In the genomic region with DNA sequence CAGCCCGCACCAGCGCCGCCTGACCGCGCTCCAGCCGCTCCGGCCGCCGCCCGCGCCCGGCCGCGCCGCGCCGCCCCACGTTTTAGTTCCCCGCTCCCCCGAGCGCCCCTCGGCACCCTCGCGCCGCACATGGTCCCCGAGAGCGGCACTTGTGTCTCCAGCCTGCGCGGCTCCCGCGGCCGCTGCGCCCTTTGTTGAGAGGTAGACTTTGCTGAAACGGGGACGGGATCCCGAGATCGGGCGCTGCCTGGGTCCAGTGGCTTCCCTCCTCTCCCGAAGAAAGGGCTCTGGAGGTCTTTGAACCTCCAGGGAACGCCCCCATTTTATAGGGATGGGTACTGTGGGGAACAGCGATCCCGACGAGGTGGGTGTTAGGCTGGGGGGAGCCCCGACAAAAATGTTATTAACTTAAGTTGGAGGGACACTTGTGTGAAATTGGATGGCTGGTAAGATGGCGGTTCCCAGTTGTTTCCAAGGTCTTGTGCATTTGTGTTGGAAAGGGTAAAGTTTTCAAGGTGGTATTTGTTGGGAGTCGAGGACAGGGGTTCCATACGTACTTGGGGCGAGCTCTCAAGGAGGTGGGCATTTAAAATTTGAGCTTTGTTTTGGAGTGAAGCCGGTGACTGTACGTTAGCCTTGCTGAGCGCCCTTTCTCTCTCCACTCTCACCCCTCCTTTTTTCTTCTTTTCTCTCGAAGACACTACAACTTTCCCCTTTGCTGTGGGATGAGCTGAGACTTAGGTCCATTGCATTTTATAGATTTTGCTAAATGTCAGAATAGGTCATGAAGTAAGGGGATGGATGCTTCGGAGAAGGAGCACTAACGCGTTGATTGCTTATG, we compare ENCODE assay signal across 8 mouse cellular contexts. TPM values are rescaled to one million over a fixed set of nuclear protein-coding genes. Genes with fewer than 3 reads are reported as not detected.
DNase-seq lines count a peak whose midpoint lies in the region; ATAC-seq lines count a peak whose summit lies in the region.

No protein-coding gene starts in this region.

- peak overlapping the region; percentile 84 for H3K4me3 ChIP-seq in forebrain, embryonic 14.5 days (ENCODE audit: low read depth, low read length)
- peak overlapping the region; percentile 81 for H3K4me3 ChIP-seq in hindbrain, embryonic 15.5 days
- peak overlapping the region; percentile 78 for H3K4me3 ChIP-seq in limb, embryonic 11.5 days (ENCODE audit: low read depth, low read length)
- H3K4me3 ChIP-seq in midbrain, embryonic 16.5 days (ENCODE audit: low read depth, low read length) = peak overlapping the region; percentile 81

- peaks cover 12% of the 10 kb centered on the region for H3K4me1 ChIP-seq in forebrain, embryonic 14.5 days (ENCODE audit: control insufficient read depth, insufficient read depth, low read length)
- peaks cover 47% of the 10 kb centered on the region for H3K4me1 ChIP-seq in hindbrain, embryonic 15.5 days (replicated peaks)
- peaks cover 5% of the 10 kb centered on the region; the same call in 1 of the 2 replicates for H3K4me1 ChIP-seq in limb, embryonic 11.5 days (ENCODE audit: control insufficient read depth, insufficient read depth, low read length)
- peaks cover 30% of the 10 kb centered on the region for H3K4me1 ChIP-seq in midbrain, embryonic 16.5 days (ENCODE audit: control insufficient read depth, insufficient read depth, low read length)

- H3K27ac ChIP-seq in forebrain, embryonic 14.5 days (ENCODE audit: low read depth, low read length) = peak overlapping the region; percentile 97
- peak overlapping the region; percentile 94; the same call in 1 of the 2 replicates for H3K27ac ChIP-seq in hindbrain, embryonic 15.5 days (replicated peaks)
- no peak overlapping the region for H3K27ac ChIP-seq in limb, embryonic 11.5 days (replicated peaks; ENCODE audit: low read depth, low read length)
- H3K27ac ChIP-seq in midbrain, embryonic 16.5 days (ENCODE audit: low read length) = peak overlapping the region; percentile 91; the same call in 1 of the 2 replicates

- H3K36me3 ChIP-seq in forebrain, embryonic 14.5 days (ENCODE audit: control insufficient read depth, insufficient read depth, low read length) = peaks cover 5% of the 10 kb centered on the region; the same call in 1 of the 2 replicates
- peaks cover 4% of the 10 kb centered on the region; the same call in 1 of the 2 replicates for H3K36me3 ChIP-seq in hindbrain, embryonic 15.5 days
- no peaks in the 10 kb centered on the region for H3K36me3 ChIP-seq in limb, embryonic 11.5 days (ENCODE audit: control insufficient read depth, insufficient read depth, low read length)
- no peaks in the 10 kb centered on the region for H3K36me3 ChIP-seq in midbrain, embryonic 16.5 days (ENCODE audit: control insufficient read depth, insufficient read depth, low read length)

- peak overlapping the region; percentile 81 for H3K4me2 ChIP-seq in forebrain, embryonic 14.5 days (ENCODE audit: low read length)
- H3K4me2 ChIP-seq in hindbrain, embryonic 15.5 days = peak overlapping the region; percentile 87
- H3K4me2 ChIP-seq in limb, embryonic 11.5 days (ENCODE audit: low read depth, severe bottlenecking) = peak overlapping the region; percentile 84
- peak overlapping the region; percentile 64 for H3K4me2 ChIP-seq in midbrain, embryonic 16.5 days (ENCODE audit: low read length)

- WGBS in forebrain, embryonic 14.5 days = under 1% methylated on average over 54 of the region's 55 CpGs
- under 1% methylated on average over 37 of the region's 55 CpGs for WGBS in hindbrain, embryonic 15.5 days
- WGBS in limb, embryonic 11.5 days = under 1% methylated on average over 39 of the region's 55 CpGs
- WGBS in midbrain, embryonic 16.5 days = under 1% methylated on average over 45 of the region's 55 CpGs

- peak; percentile 48 for DNase-seq in ovary, postnatal 10 days (ENCODE audit: low spot score)
- no peak for DNase-seq in ovary, adult 18-20 months (ENCODE audit: low spot score)
- DNase-seq in cerebellum, adult 11-12 months = peak; percentile 70
- DNase-seq in forebrain, embryonic 14.5 days (ENCODE audit: low spot score) = peak; percentile 66
- peak; percentile 80 for DNase-seq in limb, embryonic 11.5 days (ENCODE audit: low spot score)
- peak; percentile 75 for DNase-seq in testis, postnatal 14 days (ENCODE audit: low spot score)

- peaks cover 26% of the 10 kb centered on the region for H3K27me3 ChIP-seq in forebrain, embryonic 14.5 days (replicated peaks; ENCODE audit: control insufficient read depth, insufficient read depth, low read length)
- peaks cover 36% of the 10 kb centered on the region for H3K27me3 ChIP-seq in hindbrain, embryonic 15.5 days
- H3K27me3 ChIP-seq in limb, embryonic 11.5 days (ENCODE audit: control insufficient read depth, insufficient read depth, low read length) = peaks cover 15% of the 10 kb centered on the region
- peaks cover 24% of the 10 kb centered on the region for H3K27me3 ChIP-seq in midbrain, embryonic 16.5 days (ENCODE audit: control insufficient read depth, insufficient read depth, low read depth, low read length)

- no peaks in the 10 kb centered on the region for H3K9me3 ChIP-seq in forebrain, embryonic 14.5 days (replicated peaks; ENCODE audit: control insufficient read depth, low read length)
- no peaks in the 10 kb centered on the region for H3K9me3 ChIP-seq in hindbrain, embryonic 15.5 days
- H3K9me3 ChIP-seq in limb, embryonic 11.5 days (ENCODE audit: control insufficient read depth, low read length) = no peaks in the 10 kb centered on the region
- no peaks in the 10 kb centered on the region for H3K9me3 ChIP-seq in midbrain, embryonic 16.5 days (replicated peaks; ENCODE audit: control insufficient read depth, low read length, poor library complexity, severe bottlenecking)

- ATAC-seq in forebrain, embryonic 14.5 days = peak; percentile 2
- peak; percentile 7 for ATAC-seq in hindbrain, embryonic 15.5 days (ENCODE audit: low FRiP score, low read depth)
- ATAC-seq in limb, embryonic 11.5 days (ENCODE audit: insufficient number of reproducible peaks, low FRiP score, low TSS enrichment, low read depth) = no peak
- ATAC-seq in midbrain, embryonic 16.5 days = no peak; the same call in 1 of the 2 replicates

- peak overlapping the region; percentile 91 for H3K9ac ChIP-seq in forebrain, embryonic 14.5 days (ENCODE audit: low read length)
- peak overlapping the region; percentile 80 for H3K9ac ChIP-seq in hindbrain, embryonic 15.5 days
- peak overlapping the region; percentile 88 for H3K9ac ChIP-seq in limb, embryonic 11.5 days (ENCODE audit: low read length)
- peak overlapping the region; percentile 98 for H3K9ac ChIP-seq in midbrain, embryonic 16.5 days (ENCODE audit: low read depth, low read length)

RNA-seq across cellular contexts. Expression of a gene that starts 1.0 kb away (rescaled TPM):
- 45.8 and 48.9 TPM in 2 replicates for polyA plus RNA-seq in forebrain, embryonic 14.5 days (2014; fragmentation: Nextera tagmentation; extraction: Ambion mirVana)
- polyA plus RNA-seq in hindbrain, embryonic 15.5 days (2015; fragmentation: Nextera tagmentation; extraction: Ambion mirVana) = 17.8 and 21.1 TPM in 2 replicates
- 31.4 and 34.4 TPM in 2 replicates for polyA plus RNA-seq in limb, embryonic 11.5 days (2014; fragmentation: Nextera tagmentation; extraction: Ambion mirVana)
- polyA plus RNA-seq in midbrain, embryonic 16.5 days (2015; fragmentation: Nextera tagmentation; extraction: Ambion mirVana) = 19.4 and 21.0 TPM in 2 replicates

RNA-seq across cellular contexts. Expression of a gene that starts 5.7 kb away (rescaled TPM):
- 291 TPM in 2 replicates for polyA plus RNA-seq in forebrain, embryonic 14.5 days (2014; fragmentation: Nextera tagmentation; extraction: Ambion mirVana)
- polyA plus RNA-seq in hindbrain, embryonic 15.5 days (2015; fragmentation: Nextera tagmentation; extraction: Ambion mirVana) = 174 and 175 TPM in 2 replicates
- polyA plus RNA-seq in limb, embryonic 11.5 days (2014; fragmentation: Nextera tagmentation; extraction: Ambion mirVana) = 174 and 187 TPM in 2 replicates
- 188 and 194 TPM in 2 replicates for polyA plus RNA-seq in midbrain, embryonic 16.5 days (2015; fragmentation: Nextera tagmentation; extraction: Ambion mirVana)

RNA-seq across cellular contexts. Expression of a gene that starts 16.0 kb away (rescaled TPM):
- 0.09 and 0.18 TPM in 2 replicates for polyA plus RNA-seq in forebrain, embryonic 14.5 days (2014; fragmentation: Nextera tagmentation; extraction: Ambion mirVana)
- polyA plus RNA-seq in hindbrain, embryonic 15.5 days (2015; fragmentation: Nextera tagmentation; extraction: Ambion mirVana) = 0.06 and 0.21 TPM in 2 replicates
- 0.10 TPM in 1 of 2 replicates, not detected in the other for polyA plus RNA-seq in limb, embryonic 11.5 days (2014; fragmentation: Nextera tagmentation; extraction: Ambion mirVana)
- polyA plus RNA-seq in midbrain, embryonic 16.5 days (2015; fragmentation: Nextera tagmentation; extraction: Ambion mirVana) = 0.10 TPM in 1 of 2 replicates, not detected in the other

Comparison
In these comparisons a context has a peak if more than half of its experiments do, and no peak if none do; other contexts are left out.
1. ATAC-seq: peak in forebrain, embryonic 14.5 days (single experiment) and hindbrain, embryonic 15.5 days (single experiment); none in limb, embryonic 11.5 days (single experiment) and midbrain, embryonic 16.5 days (single experiment).
2. Peak in every context shown above with its lines, with median percentiles within 50 percentile points of each other: H3K4me2 ChIP-seq, H3K4me3 ChIP-seq and H3K9ac ChIP-seq.